Mouse (Mus musculus): ENCODE measurements around the gene Mipep. TPM values are rescaled to one million over a fixed set of nuclear protein-coding genes. Genes with fewer than 3 reads are reported as not detected.

Mipep gene
- polyA plus RNA-seq, 2 experiments, result 13.1 to 21.4 TPM

DNA sequence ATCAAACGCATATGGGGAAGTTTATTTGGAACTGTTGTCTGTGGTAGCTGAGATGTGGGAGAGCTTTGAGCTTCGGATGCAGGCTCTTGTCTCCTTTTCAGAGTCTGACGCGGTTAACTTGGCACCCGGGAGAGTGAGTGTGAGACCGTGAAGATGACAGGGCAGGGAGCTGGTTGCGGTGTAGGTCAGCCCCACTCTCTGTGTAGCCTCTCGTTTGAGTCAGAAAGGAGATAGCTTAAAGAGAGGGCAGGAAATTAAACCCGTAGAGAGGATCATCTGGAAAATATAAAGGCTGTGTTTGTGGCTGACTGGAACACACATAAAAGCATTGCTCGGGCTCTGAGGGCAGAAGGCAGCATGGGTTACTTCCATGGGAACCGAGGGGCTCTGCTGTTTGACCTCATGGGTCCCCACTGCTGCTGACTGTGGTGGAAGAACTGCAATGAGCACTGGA lies 22.5 kb downstream of the Mipep start:
- 16% methylated on average over 11 of the region's 11 CpGs for WGBS
- H3K27ac ChIP-seq (replicated peaks; ENCODE audit: low read depth, low read length), result peak overlapping the region; percentile 67; the same call in 1 of the 2 replicates
- H3K36me3 ChIP-seq (ENCODE audit: control insufficient read depth, insufficient read depth, low read length), result peaks cover 7% of the 10 kb centered on the region
- H3K9me3 ChIP-seq (ENCODE audit: control insufficient read depth, low read length), result no peaks in the 10 kb centered on the region
- H3K4me1 ChIP-seq (ENCODE audit: control insufficient read depth, insufficient read depth, low read length), result 0 out of 2 replicates have a peak, but pooled peaks cover 2% of the 10 kb centered on the region
- DNase-seq (ENCODE audit: low spot score) (peak; percentile 25), ATAC-seq (ENCODE audit: low FRiP score, low read depth) (peak; percentile 34; the same call in 1 of the 2 replicates)
- no peak overlapping the region for H3K4me2 ChIP-seq (replicated peaks; ENCODE audit: low read depth, low read length, severe bottlenecking)
- no peak overlapping the region for H3K9ac ChIP-seq (ENCODE audit: low read depth, low read length, severe bottlenecking)
- no peak for TF ChIP-seq POLR2A (IDR thresholded peaks at IDR 0.05; ENCODE audit: borderline replicate concordance, extremely low read depth, insufficient read depth, insufficient read length)
- H3K4me3 ChIP-seq (replicated peaks; ENCODE audit: low read length), result no peak overlapping the region
- H3K27me3 ChIP-seq (ENCODE audit: control insufficient read depth, insufficient read depth, low read length), result no peaks in the 10 kb centered on the region

GRCm38 (mm10) chr14:60809881-60810280 lies 25.5 kb downstream of the Mipep start:
- Histone ChIP-seq H3K9ac (ENCODE audit: low read depth, low read length, severe bottlenecking) (no peak overlapping the region), H3K27ac (replicated peaks; ENCODE audit: low read depth, low read length) (no peak overlapping the region), H3K4me2 (replicated peaks; ENCODE audit: low read depth, low read length, severe bottlenecking) (no peak overlapping the region), H3K36me3 (ENCODE audit: control insufficient read depth, insufficient read depth, low read length) (peaks cover 8% of the 10 kb centered on the region), H3K4me3 (replicated peaks; ENCODE audit: low read length) (no peak overlapping the region), H3K27me3 (ENCODE audit: control insufficient read depth, insufficient read depth, low read length) (no peaks in the 10 kb centered on the region), H3K9me3 (ENCODE audit: control insufficient read depth, low read length) (no peaks in the 10 kb centered on the region), H3K4me1 (ENCODE audit: control insufficient read depth, insufficient read depth, low read length) (0 out of 2 replicates have a peak, but pooled peaks cover 2% of the 10 kb centered on the region)
- ATAC-seq (ENCODE audit: low FRiP score, low read depth) (no peak), DNase-seq (ENCODE audit: low spot score) (no peak)
- TF ChIP-seq POLR2A (IDR thresholded peaks at IDR 0.05; ENCODE audit: borderline replicate concordance, extremely low read depth, insufficient read depth, insufficient read length), result no peak
- WGBS, result 95% methylated on average over 8 of the region's 8 CpGs

GRCm38 (mm10) chr14:60811547-60811946 lies 27.2 kb downstream of the Mipep start:
- H3K36me3 ChIP-seq (ENCODE audit: control insufficient read depth, insufficient read depth, low read length), result peaks cover 15% of the 10 kb centered on the region
- H3K27ac ChIP-seq (replicated peaks; ENCODE audit: low read depth, low read length), result no peak overlapping the region
- H3K4me3 ChIP-seq (replicated peaks; ENCODE audit: low read length), result no peak overlapping the region
- WGBS, result 92% methylated on average over 4 of the region's 4 CpGs
- H3K9ac ChIP-seq (ENCODE audit: low read depth, low read length, severe bottlenecking), result no peak overlapping the region
- no peaks in the 10 kb centered on the region for H3K27me3 ChIP-seq (ENCODE audit: control insufficient read depth, insufficient read depth, low read length)
- H3K9me3 ChIP-seq (ENCODE audit: control insufficient read depth, low read length), result no peaks in the 10 kb centered on the region
- no peak overlapping the region for H3K4me2 ChIP-seq (replicated peaks; ENCODE audit: low read depth, low read length, severe bottlenecking)
- no peak for TF ChIP-seq POLR2A (IDR thresholded peaks at IDR 0.05; ENCODE audit: borderline replicate concordance, extremely low read depth, insufficient read depth, insufficient read length)
- H3K4me1 ChIP-seq (ENCODE audit: control insufficient read depth, insufficient read depth, low read length), result 0 out of 2 replicates have a peak, but pooled peaks cover 2% of the 10 kb centered on the region
- ATAC-seq (ENCODE audit: low FRiP score, low read depth) (no peak), DNase-seq (ENCODE audit: low spot score) (no peak)

GRCm38 (mm10) chr14:60815098-60815497 lies 30.7 kb downstream of the Mipep start:
- Histone ChIP-seq H3K27me3 (ENCODE audit: control insufficient read depth, insufficient read depth, low read length) (no peaks in the 10 kb centered on the region), H3K9me3 (ENCODE audit: control insufficient read depth, low read length) (no peaks in the 10 kb centered on the region), H3K9ac (ENCODE audit: low read depth, low read length, severe bottlenecking) (no peak overlapping the region), H3K4me1 (ENCODE audit: control insufficient read depth, insufficient read depth, low read length) (no peaks in the 10 kb centered on the region), H3K27ac (replicated peaks; ENCODE audit: low read depth, low read length) (no peak overlapping the region), H3K4me2 (replicated peaks; ENCODE audit: low read depth, low read length, severe bottlenecking) (no peak overlapping the region), H3K36me3 (ENCODE audit: control insufficient read depth, insufficient read depth, low read length) (peaks cover 16% of the 10 kb centered on the region), H3K4me3 (replicated peaks; ENCODE audit: low read length) (no peak overlapping the region)
- ATAC-seq (ENCODE audit: low FRiP score, low read depth), result no peak
- WGBS, result 87% methylated on average over 5 of the region's 5 CpGs
- DNase-seq (ENCODE audit: low spot score), result no peak
- TF ChIP-seq POLR2A (IDR thresholded peaks at IDR 0.05; ENCODE audit: borderline replicate concordance, extremely low read depth, insufficient read depth, insufficient read length), result no peak

DNA sequence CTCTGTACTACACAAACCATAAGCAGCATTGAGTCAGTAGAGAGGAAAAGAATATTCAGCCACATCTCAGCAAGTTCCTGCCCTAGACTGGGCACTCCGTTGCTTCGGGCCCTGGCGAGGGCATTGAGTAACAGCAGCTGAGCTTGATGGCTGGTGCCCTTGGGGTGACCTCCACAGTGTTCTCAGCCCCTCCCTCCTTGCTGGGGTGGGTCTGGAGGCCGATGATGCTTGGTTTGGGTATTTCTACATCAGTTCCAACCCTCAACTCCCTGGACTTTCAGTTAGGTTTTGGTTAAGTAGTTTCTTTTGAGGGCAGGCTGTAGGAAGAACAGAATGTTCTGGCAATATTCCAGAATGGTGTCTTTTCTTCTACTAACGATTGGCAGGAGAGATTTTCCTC lies 33.7 kb downstream of the Mipep start:
- Histone ChIP-seq H3K9ac (ENCODE audit: low read depth, low read length, severe bottlenecking) (no peak overlapping the region), H3K4me3 (replicated peaks; ENCODE audit: low read length) (no peak overlapping the region), H3K9me3 (ENCODE audit: control insufficient read depth, low read length) (no peaks in the 10 kb centered on the region), H3K27ac (replicated peaks; ENCODE audit: low read depth, low read length) (no peak overlapping the region), H3K36me3 (ENCODE audit: control insufficient read depth, insufficient read depth, low read length) (peaks cover 11% of the 10 kb centered on the region), H3K27me3 (ENCODE audit: control insufficient read depth, insufficient read depth, low read length) (no peaks in the 10 kb centered on the region), H3K4me1 (ENCODE audit: control insufficient read depth, insufficient read depth, low read length) (no peaks in the 10 kb centered on the region), H3K4me2 (replicated peaks; ENCODE audit: low read depth, low read length, severe bottlenecking) (no peak overlapping the region)
- DNase-seq (ENCODE audit: low spot score) (peak; percentile 12), ATAC-seq (ENCODE audit: low FRiP score, low read depth) (no peak)
- WGBS, result 74% methylated on average over 5 of the region's 5 CpGs
- TF ChIP-seq POLR2A (IDR thresholded peaks at IDR 0.05; ENCODE audit: borderline replicate concordance, extremely low read depth, insufficient read depth, insufficient read length), result no peak
